Mouse (Mus musculus): Measurements from ENCODE around the gene Zfp523. TPM values are rescaled to one million over a fixed set of nuclear protein-coding genes. Genes with fewer than 3 reads are reported as not detected.

Gene Zfp523
- polyA plus RNA-seq, 1 experiment, result 0.39 TPM

GRCm38 (mm10) chr17:28244214-28244613 lies 67.3 kb downstream of the Zfp523 start:
- Histone ChIP-seq H3K27me3 (ENCODE audit: control insufficient read depth) (no peaks in the 10 kb centered on the region), H3K4me3 (replicated peaks) (no peak overlapping the region), H3K36me3 (ENCODE audit: control insufficient read depth) (peaks cover 88% of the 10 kb centered on the region), H3K9me3 (ENCODE audit: control insufficient read depth, low read length) (no peaks in the 10 kb centered on the region), H3K4me1 (ENCODE audit: control insufficient read depth) (peaks cover 50% of the 10 kb centered on the region)
- TF ChIP-seq GATA1 (IDR thresholded peaks at IDR 0.05; ENCODE audit: low read length), result no peak
- no peak for TF ChIP-seq TAL1 (IDR thresholded peaks at IDR 0.05; ENCODE audit: low read length)

GRCm38 (mm10) chr17:28244714-28245113 lies 67.8 kb downstream of the Zfp523 start:
- peaks cover 45% of the 10 kb centered on the region for H3K4me1 ChIP-seq (ENCODE audit: control insufficient read depth)
- peaks cover 84% of the 10 kb centered on the region for H3K36me3 ChIP-seq (ENCODE audit: control insufficient read depth)
- no peaks in the 10 kb centered on the region for H3K27me3 ChIP-seq (ENCODE audit: control insufficient read depth)
- TF ChIP-seq TAL1 (IDR thresholded peaks at IDR 0.05; ENCODE audit: low read length), result no peak
- TF ChIP-seq GATA1 (IDR thresholded peaks at IDR 0.05; ENCODE audit: low read length), result no peak
- no peak overlapping the region for H3K4me3 ChIP-seq (replicated peaks)
- no peaks in the 10 kb centered on the region for H3K9me3 ChIP-seq (ENCODE audit: control insufficient read depth, low read length)

- H3K27me3 ChIP-seq (ENCODE audit: control insufficient read depth), result no peaks in the 10 kb centered on the region
- no peak for TF ChIP-seq GATA1 (IDR thresholded peaks at IDR 0.05; ENCODE audit: low read length)
- no peak for TF ChIP-seq TAL1 (IDR thresholded peaks at IDR 0.05; ENCODE audit: low read length)
- H3K4me1 ChIP-seq (ENCODE audit: control insufficient read depth), result peaks cover 28% of the 10 kb centered on the region
- H3K9me3 ChIP-seq (ENCODE audit: control insufficient read depth, low read length), result no peaks in the 10 kb centered on the region
- no peak overlapping the region for H3K4me3 ChIP-seq (replicated peaks)
- H3K36me3 ChIP-seq (ENCODE audit: control insufficient read depth), result peaks cover 80% of the 10 kb centered on the region
These were observed 69.7 kb downstream of the Zfp523 start for GRCm38 (mm10) chr17:28246640-28247039.

GRCm38 (mm10) chr17:28247613-28248012 lies 70.7 kb downstream of the Zfp523 start:
- H3K9me3 ChIP-seq (ENCODE audit: control insufficient read depth, low read length), result no peaks in the 10 kb centered on the region
- no peak overlapping the region for H3K4me3 ChIP-seq (replicated peaks)
- TF ChIP-seq GATA1 (IDR thresholded peaks at IDR 0.05; ENCODE audit: low read length), result no peak
- no peak for TF ChIP-seq TAL1 (IDR thresholded peaks at IDR 0.05; ENCODE audit: low read length)
- peaks cover 26% of the 10 kb centered on the region for H3K4me1 ChIP-seq (ENCODE audit: control insufficient read depth)
- H3K27me3 ChIP-seq (ENCODE audit: control insufficient read depth), result no peaks in the 10 kb centered on the region
- peaks cover 80% of the 10 kb centered on the region for H3K36me3 ChIP-seq (ENCODE audit: control insufficient read depth)

GRCm38 (mm10) chr17:28249062-28249461 lies 72.1 kb downstream of the Zfp523 start:
- TF ChIP-seq GATA1 (IDR thresholded peaks at IDR 0.05; ENCODE audit: low read length) (no peak), TAL1 (IDR thresholded peaks at IDR 0.05; ENCODE audit: low read length) (no peak)
- no peak overlapping the region for H3K4me3 ChIP-seq (replicated peaks)
- H3K36me3 ChIP-seq (ENCODE audit: control insufficient read depth), result peaks cover 67% of the 10 kb centered on the region
- H3K9me3 ChIP-seq (ENCODE audit: control insufficient read depth, low read length), result no peaks in the 10 kb centered on the region
- H3K4me1 ChIP-seq (ENCODE audit: control insufficient read depth), result peaks cover 23% of the 10 kb centered on the region
- no peaks in the 10 kb centered on the region for H3K27me3 ChIP-seq (ENCODE audit: control insufficient read depth)

GRCm38 (mm10) chr17:28251579-28252280 lies 74.8 kb downstream of the Zfp523 start:
- H3K27me3 ChIP-seq (ENCODE audit: control insufficient read depth), result no peaks in the 10 kb centered on the region
- no peaks in the 10 kb centered on the region for H3K9me3 ChIP-seq (ENCODE audit: control insufficient read depth, low read length)
- H3K4me3 ChIP-seq (replicated peaks), result no peak overlapping the region
- H3K4me1 ChIP-seq (ENCODE audit: control insufficient read depth), result peaks cover 29% of the 10 kb centered on the region
- no peak for TF ChIP-seq GATA1 (IDR thresholded peaks at IDR 0.05; ENCODE audit: low read length)
- TF ChIP-seq TAL1 (IDR thresholded peaks at IDR 0.05; ENCODE audit: low read length), result no peak
- peaks cover 45% of the 10 kb centered on the region for H3K36me3 ChIP-seq (ENCODE audit: control insufficient read depth)

GRCm38 (mm10) chr17:28252281-28252648 lies 75.3 kb downstream of the Zfp523 start:
- TF ChIP-seq TAL1 (IDR thresholded peaks at IDR 0.05; ENCODE audit: low read length) (no peak), GATA1 (IDR thresholded peaks at IDR 0.05; ENCODE audit: low read length) (no peak)
- Histone ChIP-seq H3K4me1 (ENCODE audit: control insufficient read depth) (peaks cover 32% of the 10 kb centered on the region), H3K36me3 (ENCODE audit: control insufficient read depth) (peaks cover 41% of the 10 kb centered on the region), H3K4me3 (replicated peaks) (no peak overlapping the region), H3K27me3 (ENCODE audit: control insufficient read depth) (no peaks in the 10 kb centered on the region), H3K9me3 (ENCODE audit: control insufficient read depth, low read length) (no peaks in the 10 kb centered on the region)

- H3K36me3 ChIP-seq (ENCODE audit: control insufficient read depth), result peaks cover 35% of the 10 kb centered on the region
- no peak overlapping the region for H3K4me3 ChIP-seq (replicated peaks)
- no peaks in the 10 kb centered on the region for H3K9me3 ChIP-seq (ENCODE audit: control insufficient read depth, low read length)
- no peak for TF ChIP-seq TAL1 (IDR thresholded peaks at IDR 0.05; ENCODE audit: low read length)
- TF ChIP-seq GATA1 (IDR thresholded peaks at IDR 0.05; ENCODE audit: low read length), result no peak
- peaks cover 32% of the 10 kb centered on the region for H3K4me1 ChIP-seq (ENCODE audit: control insufficient read depth)
- H3K27me3 ChIP-seq (ENCODE audit: control insufficient read depth), result no peaks in the 10 kb centered on the region
These were observed 76.3 kb downstream of the Zfp523 start for GRCm38 (mm10) chr17:28253216-28253615.

- H3K4me1 ChIP-seq (ENCODE audit: control insufficient read depth), result peaks cover 38% of the 10 kb centered on the region
- H3K9me3 ChIP-seq (ENCODE audit: control insufficient read depth, low read length), result peaks cover 6% of the 10 kb centered on the region; the same call in 1 of the 2 replicates
- H3K4me3 ChIP-seq (replicated peaks), result no peak overlapping the region
- H3K36me3 ChIP-seq (ENCODE audit: control insufficient read depth), result peaks cover 38% of the 10 kb centered on the region
- no peaks in the 10 kb centered on the region for H3K27me3 ChIP-seq (ENCODE audit: control insufficient read depth)
- TF ChIP-seq TAL1 (IDR thresholded peaks at IDR 0.05; ENCODE audit: low read length), result no peak
- no peak for TF ChIP-seq GATA1 (IDR thresholded peaks at IDR 0.05; ENCODE audit: low read length)
These were observed 77.9 kb downstream of the Zfp523 start for GRCm38 (mm10) chr17:28254804-28255203.

Other genes starting within 250 kb of the Zfp523 start
- not detected in 2 replicates for gene Tcp11, start 96.5 kb upstream of the Zfp523 start, polyA plus RNA-seq (2012)
- gene Scube3, start 35.0 kb upstream of the Zfp523 start, polyA plus RNA-seq (2012), result not detected in 2 replicates
- gene Def6, start 30.6 kb downstream of the Zfp523 start, polyA plus RNA-seq (2012), result 0.53 and 0.80 TPM in 2 replicates
- gene Ppard, start 55.6 kb downstream of the Zfp523 start, polyA plus RNA-seq (2012), result 5.3 and 6.6 TPM in 2 replicates
- 1.7 and 3.6 TPM in 2 replicates for gene Fance, start 136.4 kb downstream of the Zfp523 start, polyA plus RNA-seq (2012)
- 529 and 604 TPM in 2 replicates for gene Rpl10a, start 151.3 kb downstream of the Zfp523 start, polyA plus RNA-seq (2012)
- gene Tead3, start 173.7 kb downstream of the Zfp523 start, polyA plus RNA-seq (2012), result 0.22 and 0.26 TPM in 2 replicates
- gene Tulp1, start 188.1 kb downstream of the Zfp523 start, polyA plus RNA-seq (2012), result 0.19 and 0.26 TPM in 2 replicates

Data from erythroblast, embryonic 14.5 days (primary cell).